Mouse (Mus musculus) liver, adult 2 months (tissue): ENCODE data around the gene Arpc4.

Experiments
- CTCF ChIP-seq: fragments of 200-500 bp; IDR thresholded peaks from 2 replicates; pipeline ENCODE4 v1.5.1; 2011; ENCODE audit warnings: low read depth, low read length, control low read depth
- POLR2A ChIP-seq: fragments of 200-500 bp; IDR thresholded peaks from 2 replicates; pipeline ENCODE4 v1.6.1; 2011; ENCODE audit warnings: low read length, control low read depth; ENCODE audit not compliant: insufficient read depth; ENCODE audit errors: extremely low read depth

DNA sequence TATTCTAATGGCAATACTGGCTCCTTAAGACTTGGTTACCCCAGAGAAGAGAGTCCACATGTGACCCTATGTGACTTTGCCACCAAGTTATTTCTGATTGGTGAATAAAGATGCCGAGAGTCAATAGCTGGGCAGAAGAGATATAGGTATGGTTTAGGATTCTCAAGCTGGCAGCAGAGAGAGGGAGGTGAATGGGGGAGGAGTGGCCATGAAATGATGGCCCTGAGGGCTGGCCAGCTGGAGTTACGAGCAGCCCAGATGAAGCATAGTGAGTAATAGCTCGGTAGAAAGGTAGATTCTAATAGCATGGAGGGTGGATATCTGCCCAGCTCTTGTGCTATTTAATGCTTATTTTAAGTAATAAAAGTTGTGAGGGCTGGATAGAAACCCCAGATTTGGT lies 25.1 kb upstream of the Arpc4 start:
- TF ChIP-seq CTCF (no peak), POLR2A (no peak)
